Mouse (Mus musculus) stomach, postnatal 0 days (tissue): ENCODE results near the gene Atp6v1g1.

Source experiments
- CTCF ChIP-seq: IDR thresholded peaks from 2 replicates; pipeline ENCODE4 v1.5.1; 2016; ENCODE audit warnings: antibody characterized with exemption, low read depth, mild to moderate bottlenecking, moderate library complexity
- EP300 ChIP-seq: optimal IDR thresholded peaks from 2 replicates; pipeline ENCODE3; 2016; ENCODE audit warnings: antibody characterized with exemption

- TF ChIP-seq CTCF, result no peak
- TF ChIP-seq EP300, result no peak
Observed at GRCm38 (mm10) chr4:63496312-63496711, 48.3 kb upstream of the Atp6v1g1 start.
